Mouse (Mus musculus): ENCODE data around the gene Klhdc7a. TPM values are rescaled to one million over a fixed set of nuclear protein-coding genes. Genes with fewer than 3 reads are reported as not detected.

Klhdc7a gene
- polyA plus RNA-seq, 1 experiment from 2014 or later, result 0.28 TPM

GRCm38 (mm10) chr4:139925275-139926160 is 42.3 kb downstream of the Klhdc7a start:
- H3K36me3 ChIP-seq, result no peaks in the 10 kb centered on the region
- 13% methylated on average over 34 of the region's 34 CpGs for WGBS
- H3K4me3 ChIP-seq, result peak overlapping the region; percentile 26
- peaks cover 22% of the 10 kb centered on the region for H3K4me1 ChIP-seq
- H3K27me3 ChIP-seq, result no peaks in the 10 kb centered on the region; the same call in 1 of the 2 replicates
- ATAC-seq (replicated peaks), result peak; percentile 62
- H3K9me3 ChIP-seq, result no peaks in the 10 kb centered on the region
- peak overlapping the region; percentile 87 for H3K27ac ChIP-seq (replicated peaks)
- H3K9ac ChIP-seq (replicated peaks), result peak overlapping the region; percentile 41
- H3K4me2 ChIP-seq (replicated peaks), result peak overlapping the region; percentile 46

DNA sequence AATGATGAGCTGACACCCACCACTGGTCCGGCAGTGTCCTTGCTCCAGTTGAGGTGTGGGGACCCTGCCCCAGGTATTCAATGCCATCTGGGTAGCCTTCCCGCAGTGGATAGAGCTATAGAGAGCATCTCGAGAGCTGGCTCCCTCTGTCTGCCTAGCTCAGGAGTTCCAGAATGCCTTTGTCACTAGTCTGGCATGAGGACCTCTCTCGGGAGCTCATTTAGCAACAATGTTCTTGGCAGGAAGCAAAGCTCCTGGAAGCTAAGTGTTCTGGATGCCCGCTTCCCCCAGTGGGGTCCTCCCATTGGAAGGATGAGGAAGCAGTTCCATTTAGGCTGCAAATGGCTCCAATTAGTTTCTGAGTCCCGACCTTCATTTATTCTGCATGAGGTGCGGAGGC is 51.1 kb downstream of the Klhdc7a start:
- Histone ChIP-seq H3K27ac (replicated peaks) (no peak overlapping the region), H3K9ac (replicated peaks) (no peak overlapping the region), H3K27me3 (no peaks in the 10 kb centered on the region), H3K4me1 (peaks cover 5% of the 10 kb centered on the region; the same call in 1 of the 2 replicates), H3K36me3 (no peaks in the 10 kb centered on the region), H3K9me3 (no peaks in the 10 kb centered on the region), H3K4me2 (replicated peaks) (no peak overlapping the region), H3K4me3 (no peak overlapping the region)
- 62% methylated on average over 7 of the region's 7 CpGs for WGBS
- ATAC-seq (replicated peaks), result no peak

MicroRNAs encoded within 50 kb of the gene (microRNA counts, 519-probe panel; counts per million panel counts)
- 2,204 counts per million, percentile 37 among the panel's probes with 10 or more counts for microRNA mmu-miR-2139

Small RNA genes within 50 kb of the gene (microRNA-seq; reads per million reads assigned to microRNA genes)
- not detected for gene Mir2139

Other genes starting within 250 kb of the Klhdc7a start
- gene Pax7, start 134.5 kb downstream of the Klhdc7a start, polyA plus RNA-seq (2015; fragmentation: Nextera tagmentation; extraction: Ambion mirVana), result 0.08 TPM in 1 of 2 replicates, not detected in the other